Comparison of ENCODE assay signal across 21 mouse cellular contexts in the genomic region with DNA sequence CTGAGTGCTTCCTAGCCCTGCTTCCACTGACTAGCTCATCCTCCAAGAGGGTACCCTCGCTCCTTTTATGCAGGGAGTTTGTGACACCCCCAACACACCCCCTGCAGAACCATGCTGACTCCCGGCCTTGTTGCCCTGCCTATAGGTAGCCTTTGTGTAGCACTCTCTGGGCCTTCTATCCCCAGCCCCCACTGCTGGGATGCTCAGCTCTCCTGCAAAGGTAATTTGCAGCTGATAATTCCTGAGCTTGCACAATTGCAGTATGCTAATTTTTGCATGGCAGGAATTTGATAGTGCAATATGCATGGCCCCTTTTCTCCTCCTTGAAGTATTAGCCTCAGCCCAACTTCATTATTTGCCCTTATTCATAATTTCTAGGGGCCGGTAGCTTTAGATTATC. TPM values are rescaled to one million over a fixed set of nuclear protein-coding genes. Genes with fewer than 3 reads are reported as not detected.
DNase-seq lines count a peak whose midpoint lies in the region; ATAC-seq and TF ChIP-seq lines count a peak whose summit lies in the region.
"Had no signal": no experiment of that assay in that cellular context is flagged by ENCODE, and none has a peak within 500 bp of the region (broad histone marks: within the 10 kb centered on the region; RNA-seq: fewer than 3 reads in every experiment).

No protein-coding gene starts in this region.

- ATAC-seq in embryonic facial prominence, embryonic 12.5 days (ENCODE audit: insufficient number of reproducible peaks, insufficient read depth, low FRiP score, low TSS enrichment): no peak
- ATAC-seq in forebrain, embryonic 14.5 days: no peak; the same call in 1 of the 2 replicates
- ATAC-seq in limb, embryonic 12.5 days (ENCODE audit: insufficient number of reproducible peaks, insufficient read depth, low FRiP score, low TSS enrichment, low read depth): no peak
- no peak for ATAC-seq in midbrain, postnatal 0 days (ENCODE audit: low FRiP score)
- ATAC-seq: intestine, postnatal 0 days had no signal

- WGBS in embryonic facial prominence, embryonic 12.5 days: 32% methylated on average over 3 of the region's 3 CpGs
- 24% methylated on average over 3 of the region's 3 CpGs for WGBS in forebrain, embryonic 14.5 days
- 40% methylated on average over 3 of the region's 3 CpGs for WGBS in limb, embryonic 12.5 days
- 29% methylated on average over 3 of the region's 3 CpGs for WGBS in midbrain, postnatal 0 days

- H3K9ac ChIP-seq in embryonic facial prominence, embryonic 12.5 days: 0 out of 2 replicates have a peak overlapping the region, but pooled peaks have one; percentile 4
- H3K9ac ChIP-seq in forebrain, embryonic 14.5 days (ENCODE audit: low read length): 0 out of 2 replicates have a peak overlapping the region, but pooled peaks have one; percentile 21
- H3K9ac ChIP-seq in limb, embryonic 12.5 days (replicated peaks): no peak overlapping the region
- H3K9ac ChIP-seq in midbrain, postnatal 0 days (replicated peaks; ENCODE audit: low read length, poor library complexity, severe bottlenecking): no peak overlapping the region

- TF ChIP-seq CTCF in midbrain, postnatal 0 days (IDR thresholded peaks at IDR 0.05): no peak

- no peak overlapping the region for H3K4me3 ChIP-seq in embryonic facial prominence, embryonic 12.5 days
- H3K4me3 ChIP-seq in forebrain, embryonic 14.5 days (ENCODE audit: low read depth, low read length): no peak overlapping the region
- no peak overlapping the region for H3K4me3 ChIP-seq in limb, embryonic 12.5 days (replicated peaks)
- H3K4me3 ChIP-seq in midbrain, postnatal 0 days (ENCODE audit: low read depth, low read length): no peak overlapping the region
- H3K4me3 ChIP-seq: erythroblast, embryonic 14.5 days had no signal

- H3K27ac ChIP-seq in embryonic facial prominence, embryonic 12.5 days: no peak overlapping the region
- peak overlapping the region; percentile 44 for H3K27ac ChIP-seq in forebrain, embryonic 14.5 days (ENCODE audit: low read depth, low read length)
- peak overlapping the region; percentile 36; the same call in 1 of the 2 replicates for H3K27ac ChIP-seq in limb, embryonic 12.5 days
- 0 out of 2 replicates have a peak overlapping the region, but pooled peaks have one; percentile 18 for H3K27ac ChIP-seq in midbrain, postnatal 0 days (ENCODE audit: low read depth, low read length)

- H3K9me3 ChIP-seq in embryonic facial prominence, embryonic 12.5 days: no peaks in the 10 kb centered on the region
- H3K9me3 ChIP-seq in forebrain, embryonic 14.5 days (replicated peaks; ENCODE audit: control insufficient read depth, low read length): no peaks in the 10 kb centered on the region
- no peaks in the 10 kb centered on the region for H3K9me3 ChIP-seq in limb, embryonic 12.5 days
- H3K9me3 ChIP-seq in midbrain, postnatal 0 days (ENCODE audit: low read length): no peaks in the 10 kb centered on the region

- H3K4me1 ChIP-seq in embryonic facial prominence, embryonic 12.5 days: peaks cover 29% of the 10 kb centered on the region
- peaks cover 16% of the 10 kb centered on the region for H3K4me1 ChIP-seq in forebrain, embryonic 14.5 days (ENCODE audit: control insufficient read depth, insufficient read depth, low read length)
- H3K4me1 ChIP-seq in limb, embryonic 12.5 days (replicated peaks): peaks cover 30% of the 10 kb centered on the region
- peaks cover 11% of the 10 kb centered on the region for H3K4me1 ChIP-seq in midbrain, postnatal 0 days (ENCODE audit: insufficient read depth, low read length)

- no peak overlapping the region for H3K4me2 ChIP-seq in embryonic facial prominence, embryonic 12.5 days (replicated peaks)
- H3K4me2 ChIP-seq in forebrain, embryonic 14.5 days (ENCODE audit: low read length): no peak overlapping the region
- H3K4me2 ChIP-seq in limb, embryonic 12.5 days: no peak overlapping the region
- H3K4me2 ChIP-seq in midbrain, postnatal 0 days (ENCODE audit: low read depth, low read length, poor library complexity, severe bottlenecking): no peak overlapping the region

- no peaks in the 10 kb centered on the region for H3K27me3 ChIP-seq in embryonic facial prominence, embryonic 12.5 days
- no peaks in the 10 kb centered on the region for H3K27me3 ChIP-seq in forebrain, embryonic 14.5 days (replicated peaks; ENCODE audit: control insufficient read depth, insufficient read depth, low read length)
- no peaks in the 10 kb centered on the region for H3K27me3 ChIP-seq in limb, embryonic 12.5 days
- no peaks in the 10 kb centered on the region for H3K27me3 ChIP-seq in midbrain, postnatal 0 days (ENCODE audit: insufficient read depth, low read length)

- DNase-seq in forebrain, embryonic 14.5 days (ENCODE audit: low spot score): no peak
- no peak for DNase-seq in midbrain, postnatal 0 days (ENCODE audit: low spot score)
- no peak for DNase-seq in testis, postnatal 10 days (ENCODE audit: low spot score)
- no peak for DNase-seq in embryo, embryonic 10.5 days (ENCODE audit: low spot score)
- no peak for DNase-seq in layer of hippocampus, adult 11-12 months (ENCODE audit: low spot score)
- DNase-seq: cerebellum, adult 11-12 months; heart, adult 18-20 months; kidney, postnatal 36 days; layer of hippocampus, postnatal 36 days; liver; lung, adult 2 months; right cerebral cortex, postnatal 4 days; thymus, postnatal 14 days had no signal

- H3K36me3 ChIP-seq in embryonic facial prominence, embryonic 12.5 days: peaks cover 43% of the 10 kb centered on the region
- H3K36me3 ChIP-seq in forebrain, embryonic 14.5 days (ENCODE audit: control insufficient read depth, insufficient read depth, low read length): peaks cover 28% of the 10 kb centered on the region
- peaks cover 46% of the 10 kb centered on the region for H3K36me3 ChIP-seq in limb, embryonic 12.5 days
- H3K36me3 ChIP-seq in midbrain, postnatal 0 days (ENCODE audit: insufficient read depth, low read length): peaks cover 8% of the 10 kb centered on the region

RNA-seq across cellular contexts. Expression of a gene that starts 38.2 kb away (rescaled TPM):
- 11.7 and 13.4 TPM in 2 replicates for polyA plus RNA-seq in embryonic facial prominence, embryonic 12.5 days (2016; fragmentation: Nextera tagmentation; extraction: Ambion mirVana)
- polyA plus RNA-seq in forebrain, embryonic 14.5 days (2014; fragmentation: Nextera tagmentation; extraction: Ambion mirVana): 13.9 and 18.5 TPM in 2 replicates
- 11.0 and 14.8 TPM in 2 replicates for polyA plus RNA-seq in limb, embryonic 12.5 days (2016; fragmentation: Nextera tagmentation; extraction: Ambion mirVana)
- 36.3 and 41.6 TPM in 2 replicates for total RNA-seq in midbrain, postnatal 0 days (2014; rRNA removed)
- polyA plus RNA-seq in midbrain, postnatal 0 days (2015; fragmentation: Nextera tagmentation; extraction: Ambion mirVana): 11.5 and 14.6 TPM in 2 replicates

RNA-seq across cellular contexts. Expression of a gene that starts 56.3 kb away (rescaled TPM):
- not detected in 2 replicates for polyA plus RNA-seq in embryonic facial prominence, embryonic 12.5 days (2016; fragmentation: Nextera tagmentation; extraction: Ambion mirVana)
- not detected in 2 replicates for polyA plus RNA-seq in forebrain, embryonic 14.5 days (2014; fragmentation: Nextera tagmentation; extraction: Ambion mirVana)
- polyA plus RNA-seq in limb, embryonic 12.5 days (2016; fragmentation: Nextera tagmentation; extraction: Ambion mirVana): not detected in 2 replicates
- total RNA-seq in midbrain, postnatal 0 days (2014; rRNA removed): not detected in 2 replicates
- polyA plus RNA-seq in midbrain, postnatal 0 days (2015; fragmentation: Nextera tagmentation; extraction: Ambion mirVana): not detected in 2 replicates
- total RNA-seq: gastrocnemius, adult 18-20 months; heart, adult 18-20 months; layer of hippocampus, postnatal 36 days; megakaryocyte-erythroid progenitor cell, adult 5-6 weeks had no signal
- polyA plus RNA-seq: erythroblast, embryonic 14.5 days; heart, postnatal 0 days; intestine, postnatal 0 days; lung, adult 2 months; stomach, embryonic 14.5 days had no signal

Comparison
In these comparisons a context has a peak if more than half of its experiments do, and no peak if none do; other contexts are left out.
1. H3K9ac ChIP-seq: peak in embryonic facial prominence, embryonic 12.5 days (single experiment) and forebrain, embryonic 14.5 days (single experiment); none in limb, embryonic 12.5 days (single experiment) and midbrain, postnatal 0 days (single experiment).